Mouse (Mus musculus): Measurements from ENCODE around the gene Dot1l.

DNA sequence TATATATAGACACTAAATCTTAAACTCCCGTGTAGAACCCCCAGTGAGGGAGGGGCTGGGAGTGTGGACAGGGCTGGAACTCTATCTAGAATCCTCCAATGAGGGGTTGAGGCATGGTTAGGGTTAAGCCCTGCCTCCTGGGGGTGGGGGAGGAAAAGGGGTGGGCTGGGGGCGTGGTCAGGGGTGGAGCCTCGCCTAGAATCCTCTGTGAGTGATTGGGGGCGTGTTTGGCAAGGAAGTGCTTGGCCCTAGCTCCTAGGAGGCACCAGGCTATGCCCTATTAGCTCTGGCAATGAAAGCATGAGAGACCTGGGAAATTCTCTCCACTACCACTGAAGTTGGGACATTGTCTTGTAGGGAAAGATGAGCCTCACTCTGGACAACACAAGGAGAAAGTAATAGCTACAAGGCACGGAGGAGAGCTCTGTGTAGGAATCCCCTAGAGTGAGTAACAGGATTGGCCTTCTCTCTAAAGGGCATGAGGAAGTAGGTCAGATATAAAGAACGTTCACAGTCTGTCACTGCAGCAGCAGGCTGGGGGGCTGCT is 2.9 kb upstream of the Dot1l start:
- TF ChIP-seq ZC3H11A (IDR thresholded peaks at IDR 0.05; ENCODE audit: low read depth, low read length) (no peak), CTCF (conservative IDR thresholded peaks at IDR 0.05 in 1 of 2, IDR thresholded peaks at IDR 0.05 in 1 of 2; ENCODE audit: low read depth in 2 of 2, low read length in 2 of 2) (no peak), POLR2A (IDR thresholded peaks at IDR 0.05; ENCODE audit: low read depth, low read length) (peak; percentile 56), JUN (IDR thresholded peaks at IDR 0.05; ENCODE audit: insufficient read depth, low read depth, low read length) (no peak), E2F4 (IDR thresholded peaks at IDR 0.05; ENCODE audit: insufficient replicate concordance, low read depth, low read length) (no peak), SMC3 (IDR thresholded peaks at IDR 0.05; ENCODE audit: low read depth, low read length) (no peak), HCFC1 (IDR thresholded peaks at IDR 0.05; ENCODE audit: low read depth, low read length) (no peak; the same call in 1 of the 2 replicates), GABPA (IDR thresholded peaks at IDR 0.05; ENCODE audit: insufficient replicate concordance, low read depth, low read length) (no peak), MEF2A (IDR thresholded peaks at IDR 0.05; ENCODE audit: borderline replicate concordance, low read depth, low read length) (no peak), CHD1 (IDR thresholded peaks at IDR 0.05; ENCODE audit: low read depth, low read length) (no peak), ELF1 (IDR thresholded peaks at IDR 0.05; ENCODE audit: low read depth, low read length) (no peak; the same call in 1 of the 2 replicates), CHD2 (IDR thresholded peaks at IDR 0.05; ENCODE audit: low read length) (0 out of 2 replicates have a peak, but pooled peaks have one; percentile 1), SIN3A (IDR thresholded peaks at IDR 0.05; ENCODE audit: low read length) (peak; percentile 20; the same call in 1 of the 2 replicates), ZNF384 (IDR thresholded peaks at IDR 0.05; ENCODE audit: low read depth, low read length) (no peak)
